Mouse (Mus musculus) intestine, postnatal 0 days (tissue): ENCODE measurements around the gene Srd5a1. TPM values are rescaled to one million over a fixed set of nuclear protein-coding genes. Genes with fewer than 3 reads are reported as not detected.
"Not testable (repeated sequence)": the region's sequence is repeated elsewhere in the genome, so short reads cannot be mapped to it uniquely, and the experiment has no call there.

Experiments
- ATAC-seq: fragments of 200-750 bp; cut with Nextera tagmentation; 2 replicates; pipeline ENCODE4 v1.8.0; 2017; ENCODE audit warnings: mild to moderate bottlenecking, moderate TSS enrichment, moderate library complexity
- H3K27ac ChIP-seq: fragments of 300-500 bp; sonication (generic); 2 replicates; pipeline ENCODE4 v1.5.1; 2014; ENCODE audit warnings: mild to moderate bottlenecking, low read depth, low read length, moderate library complexity
- H3K27me3 ChIP-seq: fragments of 300-500 bp; sonication (generic); replicated peaks from 2 replicates; pipeline ENCODE4 v1.6.1; 2014; ENCODE audit warnings: low read length, mixed read lengths; ENCODE audit not compliant: control insufficient read depth, insufficient read depth
- H3K36me3 ChIP-seq: fragments of 300-500 bp; sonication (generic); 2 replicates; pipeline ENCODE4 v1.6.1; 2014; ENCODE audit warnings: mild to moderate bottlenecking, moderate library complexity; ENCODE audit not compliant: control insufficient read depth, insufficient read depth
- H3K4me1 ChIP-seq: fragments of 300-500 bp; sonication (generic); replicated peaks from 2 replicates; pipeline ENCODE4 v1.6.1; 2014; ENCODE audit warnings: antibody characterized with exemption, low read length, mixed read lengths; ENCODE audit not compliant: control insufficient read depth, insufficient read depth
- H3K4me2 ChIP-seq: fragments of 300-500 bp; sonication (generic); replicated peaks from 2 replicates; pipeline ENCODE4 v1.6.1; 2014; ENCODE audit warnings: low read depth, mild to moderate bottlenecking, moderate library complexity
- H3K4me3 ChIP-seq: fragments of 300-500 bp; sonication (generic); 2 replicates; pipeline ENCODE4 v1.5.1; 2014; ENCODE audit warnings: low read depth, low read length
- H3K9ac ChIP-seq: fragments of 300-500 bp; sonication (generic); 2 replicates; pipeline ENCODE4 v1.6.1; 2014; ENCODE audit warnings: mild to moderate bottlenecking, low read depth, low read length
- H3K9me3 ChIP-seq: fragments of 300-500 bp; sonication (generic); 2 replicates; pipeline ENCODE4 v1.6.1; 2016; ENCODE audit warnings: mixed run types; ENCODE audit not compliant: control insufficient read depth
- CTCF ChIP-seq: sonication (generic); IDR thresholded peaks from 2 replicates; pipeline ENCODE4 v1.5.1; 2016; ENCODE audit warnings: low read depth, mild to moderate bottlenecking, control low read depth, antibody characterized with exemption, moderate library complexity
- whole genome bisulfite sequencing: fragments of 180-500 bp; shearing (Covaris S2); extraction: QIAGEN DNeasy Blood & Tissue Kit; methylation state at CpG from one replicate; pipeline ENCODE4 v1.1.7; 2014; 5-methylcytosine and 5-hydroxymethylcytosine counted together
- polyA plus RNA-seq: library from polyadenylated mRNA; unstranded; fragments of >200 nt; fragmentation: Nextera tagmentation; extraction: Ambion mirVana; gene quantifications from 2 replicates; pipeline ENCODE4 v1.2.1, GENCODE M21; 2015

Srd5a1 gene
- polyA plus RNA-seq, 1 experiment from 2014 or later, result 8.6 TPM

- H3K9me3 ChIP-seq, result no peaks in the 10 kb centered on the region
- H3K36me3 ChIP-seq, result peaks cover 15% of the 10 kb centered on the region
- 1% methylated on average over 40 of the region's 40 CpGs for WGBS
- H3K27me3 ChIP-seq, result no peaks in the 10 kb centered on the region
- TF ChIP-seq CTCF, result no peak
- H3K27ac ChIP-seq, result no peak overlapping the region
- H3K4me1 ChIP-seq, result no peaks in the 10 kb centered on the region
- H3K9ac ChIP-seq, result peak overlapping the region; percentile 38; the same call in 1 of the 2 replicates
- 0 out of 2 replicates have a peak, but pooled peaks have one; percentile 1 for ATAC-seq
- peak overlapping the region; percentile 98 for H3K4me3 ChIP-seq
- H3K4me2 ChIP-seq, result peak overlapping the region; percentile 83
These were observed 368 bp downstream of the Srd5a1 start for GRCm38 (mm10) chr13:69610751-69611397.

DNA sequence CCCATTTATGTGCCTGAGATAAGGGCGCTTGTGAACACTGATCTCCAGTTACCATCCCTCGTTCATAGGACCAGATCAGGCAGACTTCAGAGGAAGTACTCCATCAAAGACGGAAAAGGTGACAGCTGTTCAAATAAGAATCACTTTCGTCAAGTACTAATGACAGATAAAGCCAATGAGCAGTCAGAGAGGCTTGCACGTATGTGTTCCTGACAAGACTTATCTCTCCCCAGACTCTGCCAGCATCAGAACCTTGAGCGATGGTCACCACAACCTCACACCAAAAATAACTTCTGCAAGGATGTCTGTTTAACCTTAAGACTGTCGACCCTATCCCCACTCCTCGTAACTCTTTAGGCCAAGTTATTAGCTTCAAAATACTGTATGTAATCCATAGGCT lies 2.5 kb downstream of the Srd5a1 start:
- Histone ChIP-seq H3K27ac (no peak overlapping the region), H3K9me3 (no peaks in the 10 kb centered on the region), H3K27me3 (no peaks in the 10 kb centered on the region), H3K36me3 (peaks cover 2% of the 10 kb centered on the region; the same call in 1 of the 2 replicates), H3K4me3 (no peak overlapping the region), H3K4me1 (no peaks in the 10 kb centered on the region), H3K4me2 (no peak overlapping the region), H3K9ac (no peak overlapping the region)
- 64% methylated on average over 8 of the region's 8 CpGs for WGBS
- no peak for TF ChIP-seq CTCF
- ATAC-seq, result no peak

DNA sequence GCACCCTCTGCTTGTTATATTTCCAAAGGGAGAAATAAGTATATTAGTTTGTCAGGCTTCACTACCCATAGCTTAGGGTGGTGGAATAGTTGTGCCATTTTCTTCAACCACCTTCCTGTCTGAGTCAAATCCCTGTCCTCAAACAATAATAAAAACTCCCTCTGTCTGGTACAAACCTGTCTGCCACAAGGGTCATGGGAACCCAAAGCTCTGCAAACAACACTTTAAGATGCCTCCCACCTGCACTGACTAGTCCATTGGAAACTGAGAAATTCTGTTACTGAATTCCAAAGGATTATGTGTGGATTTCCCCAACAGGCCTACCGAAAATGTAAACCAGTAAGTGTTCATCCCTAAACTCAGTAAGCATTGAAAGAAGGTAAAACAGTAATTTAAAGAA lies 6.6 kb downstream of the Srd5a1 start:
- H3K4me2 ChIP-seq, result no peak overlapping the region
- ATAC-seq, result no peak
- H3K4me3 ChIP-seq, result no peak overlapping the region
- no peak overlapping the region for H3K27ac ChIP-seq
- no peaks in the 10 kb centered on the region for H3K27me3 ChIP-seq
- no peaks in the 10 kb centered on the region for H3K36me3 ChIP-seq
- WGBS, result 69% methylated on average over 1 of the region's 1 CpGs
- no peaks in the 10 kb centered on the region for H3K4me1 ChIP-seq
- H3K9me3 ChIP-seq, result no peaks in the 10 kb centered on the region
- no peak for TF ChIP-seq CTCF
- no peak overlapping the region for H3K9ac ChIP-seq

- no peaks in the 10 kb centered on the region for H3K27me3 ChIP-seq
- no peak overlapping the region for H3K4me2 ChIP-seq
- ATAC-seq, result no peak
- no peak for TF ChIP-seq CTCF
- H3K36me3 ChIP-seq, result no peaks in the 10 kb centered on the region
- H3K4me3 ChIP-seq, result no peak overlapping the region
- WGBS, result 79% methylated on average over 5 of the region's 5 CpGs
- H3K27ac ChIP-seq, result no peak overlapping the region
- no peak overlapping the region for H3K9ac ChIP-seq
- no peaks in the 10 kb centered on the region for H3K4me1 ChIP-seq
- H3K9me3 ChIP-seq, result no peaks in the 10 kb centered on the region
These were observed 9.9 kb downstream of the Srd5a1 start for GRCm38 (mm10) chr13:69601321-69601720.

DNA sequence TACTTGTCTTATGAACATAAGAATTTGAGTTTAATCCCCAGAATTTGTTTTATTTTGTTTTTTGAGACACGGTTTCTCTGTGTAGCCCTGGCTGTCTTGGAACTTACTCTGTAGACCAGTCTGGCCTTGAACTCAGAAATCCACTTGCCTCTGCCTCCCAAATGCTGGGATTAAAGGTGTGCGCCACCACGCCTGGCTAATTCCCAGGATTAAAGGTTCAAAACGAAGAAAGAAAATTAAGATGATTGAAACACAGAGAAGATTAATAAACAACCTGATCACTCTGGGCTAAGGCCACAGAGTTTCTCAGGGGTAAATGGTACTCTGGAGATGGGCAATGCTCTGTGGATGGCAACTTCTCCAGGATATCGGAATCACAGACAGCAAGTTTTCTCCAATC lies 10.4 kb downstream of the Srd5a1 start:
- not testable (repeated sequence) for H3K4me2 ChIP-seq, H3K27ac ChIP-seq, H3K9me3 ChIP-seq, ATAC-seq, H3K36me3 ChIP-seq, H3K9ac ChIP-seq, H3K27me3 ChIP-seq, H3K4me3 ChIP-seq, H3K4me1 ChIP-seq
- 91% methylated on average over 5 of the region's 5 CpGs for WGBS

DNA sequence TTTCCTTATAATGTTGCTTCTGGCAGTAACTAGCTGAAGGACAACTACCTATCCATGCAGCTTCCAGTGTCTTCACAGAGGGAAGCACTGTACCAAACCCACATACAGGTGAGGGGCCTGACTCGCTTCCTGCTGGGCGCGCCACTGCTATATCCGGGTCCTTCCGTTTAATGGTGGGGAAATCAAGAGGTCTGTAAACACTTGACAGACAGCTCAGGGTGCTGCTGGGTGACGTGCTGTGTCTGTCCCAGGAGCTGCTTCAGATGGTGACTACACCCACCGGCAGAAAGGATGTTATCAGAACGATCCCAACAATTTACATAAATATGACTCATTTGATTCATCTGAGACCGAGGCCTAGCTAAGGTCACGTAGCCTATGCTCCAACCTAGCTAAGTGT lies 12.4 kb downstream of the Srd5a1 start:
- ATAC-seq, result peak; percentile 64; the same call in 1 of the 2 replicates
- Histone ChIP-seq H3K27ac (no peak overlapping the region), H3K4me3 (no peak overlapping the region), H3K27me3 (no peaks in the 10 kb centered on the region), H3K9me3 (no peaks in the 10 kb centered on the region), H3K36me3 (no peaks in the 10 kb centered on the region), H3K9ac (no peak overlapping the region), H3K4me1 (no peaks in the 10 kb centered on the region), H3K4me2 (no peak overlapping the region)
- TF ChIP-seq CTCF, result no peak
- 63% methylated on average over 10 of the region's 10 CpGs for WGBS
